Mouse (Mus musculus) heart, adult 2 months (tissue): Measurements from ENCODE around the gene Cend1.

Experiments
- CTCF ChIP-seq: fragments of 200-600 bp; IDR thresholded peaks from 2 replicates; pipeline ENCODE4 v1.8.1; 2022; ENCODE audit warnings: antibody characterized with exemption, mild to moderate bottlenecking, moderate library complexity
- EP300 ChIP-seq: fragments of 200-500 bp; IDR thresholded peaks from 2 replicates; pipeline ENCODE4 v1.6.1; 2011; ENCODE audit warnings: low read depth, low read length, control low read depth; ENCODE audit not compliant: insufficient read depth
- POLR2A ChIP-seq: fragments of 200-500 bp; IDR thresholded peaks from 2 replicates; pipeline ENCODE4 v1.6.1; 2011; ENCODE audit warnings: mild to moderate bottlenecking, low read depth, low read length, control low read depth; ENCODE audit not compliant: insufficient read depth

- peak; percentile 41 for TF ChIP-seq CTCF
- TF ChIP-seq EP300: no peak
- TF ChIP-seq POLR2A: no peak
Observed at GRCm38 (mm10) chr7:141417731-141418681, 11.3 kb downstream of the Cend1 start.
